Mouse (Mus musculus): Measurements from ENCODE around the gene Surf6. TPM values are rescaled to one million over a fixed set of nuclear protein-coding genes. Genes with fewer than 3 reads are reported as not detected.
A peak's percentile ranks its signal among the peaks of the same experiment; 100 is the strongest.

Gene Surf6
- polyA plus RNA-seq (2015; fragmentation: Nextera tagmentation; extraction: Ambion mirVana): 28.4 and 28.8 TPM in 2 replicates

DNA sequence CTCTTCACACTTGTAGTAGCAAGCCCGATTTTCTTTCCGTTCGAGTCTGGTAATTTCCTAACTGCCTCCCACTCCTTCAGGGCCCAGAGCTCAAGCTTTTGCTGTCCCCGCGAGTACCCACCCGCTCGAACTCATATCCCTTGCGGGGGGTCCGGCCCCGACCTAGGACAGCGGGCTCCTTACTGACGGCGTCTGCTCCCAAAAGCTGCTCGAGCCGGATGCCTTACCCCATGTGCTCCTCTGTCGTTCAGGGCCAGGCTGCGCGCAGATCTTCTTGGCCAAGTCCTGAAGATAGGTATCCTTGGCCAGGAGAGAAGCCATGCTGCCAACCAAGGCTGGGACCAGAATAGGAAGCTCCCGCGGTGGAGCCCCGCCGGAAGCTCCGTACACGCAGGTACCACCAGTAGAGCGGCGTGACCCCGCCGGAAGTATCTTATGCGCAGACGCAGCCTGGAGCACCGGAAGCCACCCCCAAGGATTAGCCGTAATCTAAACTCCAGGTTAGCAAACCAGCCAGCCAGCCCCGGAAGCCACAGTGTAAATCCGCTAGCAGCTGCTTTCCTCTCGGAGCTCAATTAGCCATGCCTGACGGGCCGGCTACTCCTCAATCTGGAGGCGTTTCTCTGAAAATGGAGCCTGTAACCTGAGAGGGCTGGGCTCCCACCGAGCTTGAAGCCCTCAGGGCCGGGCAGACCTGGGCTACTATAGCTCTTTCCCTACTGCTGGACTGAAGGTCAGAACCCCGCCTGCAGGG lies at the start of gene Surf6:
TSS of gene Surf6 (minus strand) at position 413 of the 754 bp plus-strand sequence.
- no peaks in the 10 kb centered on the region for H3K9me3 ChIP-seq (replicated peaks)
- H3K4me3 ChIP-seq (replicated peaks): peak within 1 kb of the TSS; percentile 87
- no peaks in the 10 kb centered on the region for H3K27me3 ChIP-seq
- H3K4me1 ChIP-seq: peaks cover 32% of the 10 kb centered on the region
- peak within 1 kb of the TSS; percentile 67 for H3K9ac ChIP-seq
- H3K36me3 ChIP-seq: peaks cover 60% of the 10 kb centered on the region
- peak within 1 kb of the TSS; percentile 93 for H3K27ac ChIP-seq (replicated peaks)
- peak; percentile 91 for ATAC-seq (ENCODE audit: insufficient number of reproducible peaks, low FRiP score, low TSS enrichment, low read depth)
- peak within 1 kb of the TSS; percentile 73 for H3K4me2 ChIP-seq (replicated peaks)
- under 1% methylated on average over 41 of the region's 41 CpGs for WGBS

DNA sequence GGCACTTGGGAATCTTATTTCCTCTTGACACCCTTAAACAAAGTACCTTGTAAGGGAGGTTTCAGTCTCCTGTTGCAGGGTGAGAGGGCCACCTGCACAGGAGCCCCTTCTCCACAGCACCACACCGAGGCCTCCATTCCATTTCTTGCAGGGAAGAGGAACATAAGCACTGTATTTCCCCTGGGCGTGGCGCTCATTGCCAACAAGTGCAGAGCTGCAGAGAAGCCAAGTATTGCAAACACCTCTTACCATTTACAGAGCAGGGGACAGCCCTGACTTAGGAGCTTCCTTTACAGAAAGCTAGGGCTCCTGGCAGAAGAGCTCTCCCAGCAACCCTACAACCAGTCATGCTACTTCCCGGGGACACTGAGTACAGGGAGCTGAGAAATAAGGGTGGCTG lies 49.5 kb upstream of the Surf6 start:
- no peak overlapping the region for H3K4me3 ChIP-seq (replicated peaks)
- H3K9ac ChIP-seq: no peak overlapping the region
- no peaks in the 10 kb centered on the region for H3K27me3 ChIP-seq
- no peaks in the 10 kb centered on the region for H3K9me3 ChIP-seq (replicated peaks)
- no peak for ATAC-seq (ENCODE audit: insufficient number of reproducible peaks, low FRiP score, low TSS enrichment, low read depth)
- no peak overlapping the region for H3K4me2 ChIP-seq (replicated peaks)
- WGBS: 92% methylated on average over 4 of the region's 4 CpGs
- H3K36me3 ChIP-seq: peaks cover 74% of the 10 kb centered on the region
- H3K4me1 ChIP-seq: no peaks in the 10 kb centered on the region
- no peak overlapping the region for H3K27ac ChIP-seq (replicated peaks)

GRCm38 (mm10) chr2:26951346-26951905 lies 48.7 kb upstream of the Surf6 start:
- Histone ChIP-seq H3K4me2 (replicated peaks) (no peak overlapping the region), H3K27ac (replicated peaks) (no peak overlapping the region), H3K9me3 (replicated peaks) (no peaks in the 10 kb centered on the region), H3K4me3 (replicated peaks) (no peak overlapping the region), H3K36me3 (peaks cover 71% of the 10 kb centered on the region), H3K9ac (no peak overlapping the region), H3K4me1 (no peaks in the 10 kb centered on the region), H3K27me3 (no peaks in the 10 kb centered on the region)
- ATAC-seq (ENCODE audit: insufficient number of reproducible peaks, low FRiP score, low TSS enrichment, low read depth): no peak
- 86% methylated on average over 8 of the region's 8 CpGs for WGBS

DNA sequence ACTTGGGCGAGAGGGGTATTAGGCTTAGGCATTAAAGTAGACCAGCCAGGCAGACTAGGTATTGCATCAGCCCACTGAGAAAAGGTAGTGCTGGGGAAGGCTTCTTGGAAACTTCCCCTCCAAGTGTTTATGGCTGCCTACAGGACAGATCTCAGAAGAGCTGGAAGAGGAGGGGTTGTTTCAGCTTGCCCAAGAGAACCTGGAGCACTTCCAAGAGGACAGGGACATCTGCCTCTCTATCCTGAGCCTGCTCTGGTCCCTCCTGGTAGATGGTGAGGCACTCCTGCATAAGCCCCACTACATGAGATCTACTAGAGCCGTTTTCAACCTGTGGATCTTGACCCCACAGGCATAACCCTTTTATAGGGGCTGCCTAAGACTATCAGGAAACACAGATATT lies 47.7 kb upstream of the Surf6 start:
- H3K36me3 ChIP-seq: peaks cover 61% of the 10 kb centered on the region

GRCm38 (mm10) chr2:26943253-26943652 lies 40.6 kb upstream of the Surf6 start:
- ATAC-seq (ENCODE audit: insufficient number of reproducible peaks, low FRiP score, low TSS enrichment, low read depth): no peak
- H3K4me1 ChIP-seq: no peaks in the 10 kb centered on the region
- H3K27me3 ChIP-seq: no peaks in the 10 kb centered on the region
- no peak overlapping the region for H3K27ac ChIP-seq (replicated peaks)
- H3K4me3 ChIP-seq (replicated peaks): no peak overlapping the region
- no peak overlapping the region for H3K9ac ChIP-seq
- no peak overlapping the region for H3K4me2 ChIP-seq (replicated peaks)
- peaks cover 9% of the 10 kb centered on the region for H3K36me3 ChIP-seq
- no peaks in the 10 kb centered on the region for H3K9me3 ChIP-seq (replicated peaks)
- 76% methylated on average over 3 of the region's 3 CpGs for WGBS

More for the DNA sequence above, 47.7 kb upstream of the Surf6 start:
- H3K27me3 ChIP-seq: no peaks in the 10 kb centered on the region
- no peak overlapping the region for H3K27ac ChIP-seq (replicated peaks)
- WGBS: 89% methylated on average over 2 of the region's 2 CpGs
- H3K4me2 ChIP-seq (replicated peaks): no peak overlapping the region
- no peak for ATAC-seq (ENCODE audit: insufficient number of reproducible peaks, low FRiP score, low TSS enrichment, low read depth)
- no peak overlapping the region for H3K9ac ChIP-seq
- no peaks in the 10 kb centered on the region for H3K4me1 ChIP-seq
- H3K4me3 ChIP-seq (replicated peaks): no peak overlapping the region
- H3K9me3 ChIP-seq (replicated peaks): no peaks in the 10 kb centered on the region

GRCm38 (mm10) chr2:26941539-26941938 lies 38.9 kb upstream of the Surf6 start:
- Histone ChIP-seq H3K36me3 (no peaks in the 10 kb centered on the region; the same call in 1 of the 2 replicates), H3K27ac (replicated peaks) (no peak overlapping the region), H3K27me3 (no peaks in the 10 kb centered on the region), H3K4me2 (replicated peaks) (no peak overlapping the region), H3K4me1 (no peaks in the 10 kb centered on the region), H3K9ac (no peak overlapping the region), H3K4me3 (replicated peaks) (no peak overlapping the region), H3K9me3 (replicated peaks) (no peaks in the 10 kb centered on the region)
- 30% methylated on average over 5 of the region's 5 CpGs for WGBS
- ATAC-seq (ENCODE audit: insufficient number of reproducible peaks, low FRiP score, low TSS enrichment, low read depth): no peak

- no peak overlapping the region for H3K4me2 ChIP-seq (replicated peaks)
- no peak overlapping the region for H3K9ac ChIP-seq
- H3K4me3 ChIP-seq (replicated peaks): no peak overlapping the region
- no peaks in the 10 kb centered on the region for H3K9me3 ChIP-seq (replicated peaks)
- no peak for ATAC-seq (ENCODE audit: insufficient number of reproducible peaks, low FRiP score, low TSS enrichment, low read depth)
- H3K4me1 ChIP-seq: peaks cover 11% of the 10 kb centered on the region
- no peaks in the 10 kb centered on the region for H3K36me3 ChIP-seq
- 56% methylated on average over 1 of the region's 1 CpGs for WGBS
- no peak overlapping the region for H3K27ac ChIP-seq (replicated peaks)
- H3K27me3 ChIP-seq: no peaks in the 10 kb centered on the region
These were observed 33.7 kb upstream of the Surf6 start for GRCm38 (mm10) chr2:26936425-26936824.

- Histone ChIP-seq H3K4me3 (replicated peaks) (no peak overlapping the region), H3K9ac (no peak overlapping the region), H3K4me1 (peaks cover 21% of the 10 kb centered on the region), H3K9me3 (replicated peaks) (no peaks in the 10 kb centered on the region), H3K27ac (replicated peaks) (no peak overlapping the region), H3K36me3 (peaks cover 10% of the 10 kb centered on the region), H3K27me3 (no peaks in the 10 kb centered on the region), H3K4me2 (replicated peaks) (no peak overlapping the region)
- ATAC-seq (ENCODE audit: insufficient number of reproducible peaks, low FRiP score, low TSS enrichment, low read depth): no peak
- WGBS: 84% methylated on average over 2 of the region's 2 CpGs
These were observed 32.6 kb upstream of the Surf6 start for GRCm38 (mm10) chr2:26935286-26935685.

DNA sequence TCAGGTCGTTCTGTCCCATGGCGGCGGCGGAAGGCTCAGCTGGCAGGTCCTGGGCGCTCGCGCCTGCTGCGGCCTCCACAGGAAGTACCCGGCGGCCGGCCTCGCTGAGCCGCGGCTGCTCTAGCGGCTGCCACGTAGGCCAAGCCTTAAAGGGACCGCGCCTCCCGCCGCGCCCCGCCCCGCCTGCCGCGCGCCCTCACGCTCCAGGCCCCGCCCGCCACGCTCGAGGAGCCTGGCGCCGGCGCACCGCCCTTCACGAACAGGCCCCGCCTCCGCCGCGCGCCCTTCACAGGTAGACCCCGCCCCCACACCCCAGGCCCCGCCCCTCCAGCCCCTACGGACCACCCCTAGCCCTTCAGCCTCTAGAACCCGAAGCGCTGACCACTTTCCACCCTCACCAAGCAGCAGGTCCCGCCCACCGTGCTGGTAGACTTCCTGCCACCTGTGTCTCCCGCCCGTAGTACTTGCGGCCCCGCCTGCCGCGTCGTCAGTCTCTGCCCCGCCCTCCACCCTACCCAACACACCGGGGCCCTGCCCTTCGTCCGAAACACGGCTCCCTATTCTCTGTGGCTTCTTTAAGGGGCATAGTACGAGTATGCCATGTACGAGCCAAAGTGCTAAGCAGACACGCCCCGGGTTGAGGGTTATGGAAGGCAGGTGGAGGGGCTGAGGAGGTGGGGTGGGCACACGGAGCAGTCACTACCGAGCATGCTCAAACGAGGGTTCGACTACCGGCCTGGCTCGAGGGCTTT lies 30.8 kb upstream of the Surf6 start, which contains the start of the genes Surf4 and Stkld1:
TSS of gene Surf4 (minus strand) at position 625 of the 752 bp plus-strand sequence.
TSS of gene Stkld1 (plus strand) at position 744 of the 752 bp plus-strand sequence.
- Histone ChIP-seq H3K27ac (replicated peaks) (peak within 1 kb of the TSS; percentile 93), H3K4me3 (replicated peaks) (peak within 1 kb of the TSS; percentile 88), H3K36me3 (peaks cover 28% of the 10 kb centered on the region), H3K4me1 (peaks cover 39% of the 10 kb centered on the region), H3K27me3 (no peaks in the 10 kb centered on the region), H3K4me2 (replicated peaks) (peak within 1 kb of the TSS; percentile 66), H3K9me3 (replicated peaks) (no peaks in the 10 kb centered on the region), H3K9ac (peak within 1 kb of the TSS; percentile 100)
- ATAC-seq (ENCODE audit: insufficient number of reproducible peaks, low FRiP score, low TSS enrichment, low read depth): peak; percentile 96
- WGBS: under 1% methylated on average over 66 of the region's 70 CpGs

DNA sequence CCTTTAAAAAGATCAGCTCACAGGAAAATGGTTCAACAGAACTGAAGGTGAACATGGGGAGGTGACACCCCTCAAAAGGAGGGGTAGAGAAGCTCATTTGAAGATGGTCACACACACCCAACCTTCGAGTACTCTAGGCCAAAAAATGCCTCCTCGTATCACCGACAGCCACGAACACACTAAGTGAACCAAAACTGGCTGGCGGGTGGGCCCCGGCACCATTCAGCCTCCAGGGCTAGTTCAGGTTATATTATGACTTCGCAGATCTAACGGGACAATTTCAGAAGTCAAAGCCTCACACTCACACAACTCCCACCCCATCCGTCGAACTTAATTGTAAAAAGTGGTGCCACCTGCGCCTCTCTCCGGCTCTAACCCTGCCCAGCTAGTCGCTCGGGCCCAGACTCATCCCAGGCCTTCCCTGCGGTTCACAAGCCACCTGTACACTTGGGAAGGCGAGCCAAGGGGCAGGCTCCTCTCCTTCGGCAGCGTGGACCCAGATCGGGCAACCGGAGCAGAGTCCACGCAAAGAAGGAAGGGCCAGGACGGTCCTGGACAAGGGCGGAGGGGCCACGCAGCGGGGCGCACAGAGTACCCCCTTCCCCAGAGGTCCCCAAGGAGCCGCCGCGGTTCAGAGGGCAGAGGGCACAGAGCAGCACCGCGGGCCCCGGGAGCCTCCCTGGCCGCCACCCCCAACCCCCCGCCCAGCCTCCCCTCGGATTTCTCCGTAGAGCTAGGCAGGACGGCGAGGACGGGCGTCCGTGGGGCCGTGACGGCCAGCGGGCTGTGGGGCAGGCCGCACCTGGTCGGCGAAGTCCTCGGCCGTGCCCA lies 30.0 kb upstream of the Surf6 start:
- H3K4me3 ChIP-seq (replicated peaks): peak overlapping the region; percentile 88
- peak overlapping the region; percentile 66 for H3K4me2 ChIP-seq (replicated peaks)
- WGBS: under 1% methylated on average over 49 of the region's 49 CpGs
- peak overlapping the region; percentile 100 for H3K9ac ChIP-seq
- H3K4me1 ChIP-seq: peaks cover 45% of the 10 kb centered on the region
- no peaks in the 10 kb centered on the region for H3K9me3 ChIP-seq (replicated peaks)
- H3K27ac ChIP-seq (replicated peaks): peak overlapping the region; percentile 93
- H3K36me3 ChIP-seq: peaks cover 36% of the 10 kb centered on the region
- no peak; the same call in none of the 2 replicates for ATAC-seq (ENCODE audit: insufficient number of reproducible peaks, low FRiP score, low TSS enrichment, low read depth)
- no peaks in the 10 kb centered on the region for H3K27me3 ChIP-seq

All from embryonic facial prominence, embryonic 15.5 days (tissue).